Mouse (Mus musculus) right cerebral cortex, adult 18-20 months (tissue): ENCODE data around the gene Gm42674.

ENCODE experiments used
- DNase-seq: peaks from one replicate; pipeline ENCODE4 v3.0.0; 2022; ENCODE audit warnings: mixed read lengths

The Gm42674 gene

GRCm38 (mm10) chr3:90626266-90627021 lies 24.7 kb downstream of the Gm42674 start:
- DNase-seq = no peak

DNA sequence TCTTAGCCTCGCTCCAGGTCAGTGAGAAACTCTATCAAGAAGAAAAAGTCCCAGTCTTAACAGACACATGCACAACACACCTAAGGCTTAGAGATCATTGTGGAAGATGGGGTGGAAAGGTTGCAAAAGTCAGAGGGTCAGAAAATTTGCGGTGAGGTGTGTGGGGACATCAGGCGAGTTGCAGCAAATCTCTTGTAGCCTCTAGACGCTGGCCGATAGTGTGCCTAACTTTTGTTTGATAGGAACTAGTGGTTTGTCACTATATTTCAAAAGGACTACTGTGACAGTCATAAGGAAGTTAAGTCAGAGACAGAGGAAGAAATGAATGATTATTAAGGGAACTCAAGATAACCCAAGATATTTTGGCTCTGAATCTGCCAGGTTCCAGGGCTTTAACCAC lies 25.7 kb downstream of the Gm42674 start:
- no peak for DNase-seq

- no peak for DNase-seq
Observed at GRCm38 (mm10) chr3:90627807-90628206, 26.1 kb downstream of the Gm42674 start.

DNA sequence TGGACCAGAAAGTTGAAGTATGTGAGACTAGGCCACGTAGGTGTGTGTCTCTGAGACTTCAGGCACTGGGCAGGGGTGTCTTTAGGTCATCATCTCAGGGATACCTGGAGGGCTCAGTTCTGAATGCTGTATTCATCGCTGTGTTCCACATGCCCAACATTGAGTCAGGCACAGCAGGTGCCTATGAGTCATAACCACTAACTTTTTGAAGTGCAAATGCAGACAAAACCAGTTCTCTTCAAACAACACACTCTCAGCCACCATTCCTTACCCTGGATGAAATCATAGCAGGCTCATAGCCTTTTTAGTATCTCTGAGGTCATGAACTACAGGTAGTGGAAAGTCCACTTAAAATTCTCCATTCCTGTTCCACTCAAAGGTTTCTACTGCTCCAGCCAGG lies 27.6 kb downstream of the Gm42674 start:
- DNase-seq = no peak

DNA sequence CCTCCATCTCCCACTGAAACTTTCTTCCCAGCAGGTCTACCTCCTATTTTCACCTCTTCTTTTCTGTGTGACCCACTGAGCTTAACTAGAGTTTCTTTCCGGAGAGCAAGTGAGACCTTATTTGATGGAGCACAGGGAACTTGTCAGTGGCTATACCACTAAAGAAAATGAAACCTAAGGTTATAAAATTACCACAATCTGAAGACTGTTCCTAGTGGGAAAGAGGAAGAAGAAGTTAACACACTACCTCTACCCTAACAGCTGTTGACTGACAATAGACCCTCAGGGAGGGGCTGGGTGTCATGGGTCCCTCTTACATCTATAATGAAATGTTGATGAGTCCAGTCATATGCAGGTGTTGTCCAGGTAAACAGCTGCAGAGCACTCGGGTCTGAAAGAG lies 30.3 kb downstream of the Gm42674 start:
- DNase-seq = no peak

- no peak for DNase-seq
Observed at GRCm38 (mm10) chr3:90638511-90639275, 37.0 kb downstream of the Gm42674 start.

DNA sequence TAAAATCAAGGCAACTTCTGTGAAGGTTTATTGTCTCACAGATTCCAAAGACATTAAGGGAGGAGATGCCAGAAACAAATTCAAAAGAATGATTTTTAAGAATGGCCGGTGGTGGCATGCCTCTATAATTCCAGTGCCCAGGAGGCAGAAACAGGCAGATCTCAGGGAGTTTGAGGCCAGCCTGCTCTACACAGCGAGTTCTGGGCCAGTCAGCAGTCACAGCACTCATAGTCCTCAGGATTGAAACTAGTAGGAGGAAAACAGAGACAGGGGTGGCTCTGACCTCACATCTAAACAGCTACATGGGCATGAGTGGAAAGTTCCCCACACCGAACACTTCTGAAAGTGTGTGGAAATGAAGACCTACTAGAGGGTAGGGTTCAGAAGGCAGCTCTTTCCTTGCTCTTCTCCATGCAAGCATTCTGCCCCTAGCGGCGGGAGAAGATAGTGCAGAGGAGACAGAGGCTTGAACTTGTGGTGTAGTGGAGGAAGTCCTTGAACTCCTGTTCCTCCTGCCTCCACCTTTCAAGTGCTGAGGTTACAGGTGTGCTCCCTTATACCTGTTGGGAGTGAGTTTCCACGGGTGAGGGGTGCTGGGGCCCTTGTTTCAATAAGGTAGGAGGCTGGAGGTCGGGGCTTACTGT lies 37.9 kb downstream of the Gm42674 start:
- DNase-seq = no peak

- DNase-seq = no peak
Observed at GRCm38 (mm10) chr3:90640981-90641380, 39.3 kb downstream of the Gm42674 start.

DNA sequence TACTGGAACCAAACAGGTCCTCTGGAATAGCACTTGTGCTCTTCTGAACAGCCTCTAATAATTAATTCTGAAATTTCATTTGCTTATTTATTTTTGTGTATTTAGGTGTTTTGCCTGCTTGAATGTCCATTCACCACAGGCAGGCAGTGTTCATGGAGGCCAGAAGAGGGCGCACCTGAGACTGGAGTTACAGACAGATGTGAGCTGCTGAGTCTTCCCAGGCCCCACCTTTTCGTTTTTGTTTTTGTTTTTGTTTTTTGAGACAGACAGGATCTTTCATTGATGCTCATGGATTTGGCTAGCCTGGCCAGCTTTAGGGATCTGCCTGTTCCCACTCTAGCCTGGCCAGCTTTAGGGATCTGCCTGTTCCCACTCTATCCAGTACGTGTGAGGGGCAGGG lies 42.5 kb downstream of the Gm42674 start:
- peak; percentile 33 for DNase-seq

- no peak for DNase-seq
Observed at GRCm38 (mm10) chr3:90647291-90647690, 45.6 kb downstream of the Gm42674 start.

DNA sequence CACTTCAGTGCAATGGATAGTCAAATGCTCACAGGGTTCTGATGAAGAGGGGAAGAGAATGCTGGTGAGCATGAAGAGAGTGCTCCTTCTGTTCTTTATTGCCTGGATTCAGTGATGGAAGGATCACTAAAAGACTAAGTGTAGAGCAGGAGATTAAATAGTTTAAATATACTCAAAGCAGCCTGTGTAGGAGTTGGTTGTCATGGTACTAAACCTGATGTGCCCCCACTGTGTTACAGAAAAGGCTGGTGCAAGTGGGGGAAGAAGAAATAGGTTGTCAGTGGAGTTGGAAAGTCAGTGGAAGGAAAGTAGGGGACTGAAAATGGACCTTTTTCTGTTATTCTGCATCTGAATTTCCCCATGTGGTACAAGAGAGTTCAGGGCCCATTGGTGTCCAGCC lies 47.3 kb downstream of the Gm42674 start:
- DNase-seq = peak; percentile 42

DNA sequence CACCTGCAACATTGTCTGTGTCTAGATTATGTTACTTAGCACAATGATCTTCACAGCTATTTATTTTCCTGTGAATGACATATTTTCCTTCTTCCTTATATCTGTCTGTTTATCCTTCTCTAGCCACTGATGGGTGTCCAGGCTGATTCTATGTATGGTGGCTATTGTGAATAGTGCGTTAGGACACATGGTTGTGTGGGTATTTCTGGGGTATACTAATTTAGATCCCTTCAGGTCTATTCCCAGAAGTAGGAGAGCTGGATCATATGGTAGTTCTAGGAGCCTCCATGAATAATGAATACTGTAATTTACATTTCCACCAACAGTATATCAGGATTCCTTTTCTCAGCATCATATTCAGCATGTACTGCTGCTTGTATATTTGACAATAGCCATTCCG lies 48.1 kb downstream of the Gm42674 start:
- no peak for DNase-seq

DNA sequence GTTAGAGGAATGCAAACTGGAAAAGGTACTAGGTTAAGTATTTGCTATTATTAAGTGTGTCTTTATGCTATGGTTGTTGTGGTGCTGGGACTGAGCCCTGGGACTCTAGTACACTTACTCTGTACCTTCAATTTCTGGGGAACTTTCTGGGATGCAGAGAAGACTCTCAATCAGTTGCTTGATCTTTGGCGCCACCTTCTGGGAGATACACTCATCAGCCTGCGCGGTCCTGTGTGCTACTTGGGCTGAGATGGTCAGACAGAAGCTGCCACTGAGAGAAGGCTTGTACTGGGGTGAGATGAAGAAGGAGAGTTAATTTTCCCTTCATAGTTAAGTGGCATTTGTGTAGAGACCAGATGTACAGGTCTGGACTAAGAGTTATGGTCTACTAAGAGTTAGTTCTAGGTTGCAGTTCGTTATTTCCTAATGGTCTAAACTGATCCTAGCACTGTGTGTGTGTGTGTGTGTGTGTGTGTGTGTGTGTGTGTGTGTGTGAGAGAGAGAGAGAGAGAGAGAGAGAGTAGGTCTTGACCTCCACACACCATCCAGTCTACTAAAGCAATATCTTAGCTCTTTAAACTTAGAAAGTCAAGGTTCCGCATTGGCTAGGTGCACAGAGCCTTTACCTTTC lies 51.3 kb downstream of the Gm42674 start:
- peak; percentile 82 for DNase-seq

GRCm38 (mm10) chr3:90653717-90654116 lies 52.0 kb downstream of the Gm42674 start, which contains the start of gene S100a7a:
Gene S100a7a (plus strand): TSS chr3:90654017.
- no peak for DNase-seq
